Mouse (Mus musculus): ENCODE results near the gene Sugp1.

DNA sequence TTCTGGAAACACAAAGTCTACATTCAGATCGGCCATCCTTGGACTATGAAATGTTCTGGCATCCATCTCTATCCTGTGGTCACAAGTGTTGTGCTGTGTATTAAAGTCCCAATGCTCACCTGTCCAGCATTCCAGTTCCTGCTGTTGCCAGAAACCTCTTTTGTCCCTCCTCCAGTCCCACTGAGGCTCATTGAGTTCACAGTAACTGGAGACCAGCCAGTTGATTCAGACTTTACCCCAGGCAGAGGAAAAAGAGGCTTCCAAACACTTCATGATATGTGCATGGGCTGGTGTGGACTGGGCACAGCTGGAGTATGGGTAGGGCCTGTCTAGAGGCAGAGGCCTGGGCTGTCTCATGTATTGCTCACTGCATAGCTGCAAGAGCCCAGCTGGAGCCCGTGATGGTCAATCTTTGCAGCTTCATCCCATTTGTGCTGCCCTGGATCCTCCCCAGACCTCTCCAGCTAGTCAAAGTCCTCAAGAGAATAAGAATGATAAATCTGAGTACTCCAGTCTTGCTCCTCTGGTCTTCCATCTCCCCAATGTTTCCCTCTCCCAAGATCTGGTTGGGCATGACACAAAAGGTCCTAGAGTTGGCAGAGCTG is 29.3 kb downstream of the Sugp1 start:
- no peak for TF ChIP-seq CTCF (conservative IDR thresholded peaks at IDR 0.05; ENCODE audit: insufficient read depth, insufficient read length, low read depth, low read length)
- no peak for TF ChIP-seq POLR2A (IDR thresholded peaks at IDR 0.05; ENCODE audit: low read depth, low read length)
